Mouse (Mus musculus) liver, embryonic 15.5 days (tissue): ENCODE results near the gene Iqgap3. TPM values are rescaled to one million over a fixed set of nuclear protein-coding genes. Genes with fewer than 3 reads are reported as not detected.

Source experiments
- ATAC-seq: fragments of 200-750 bp; cut with Nextera tagmentation; 2 replicates; pipeline ENCODE4 v1.8.0; 2017; ENCODE audit warnings: moderate number of reproducible peaks, mild to moderate bottlenecking, moderate library complexity; ENCODE audit not compliant: insufficient read depth
- H3K27ac ChIP-seq: fragments of 300-500 bp; sonication (generic); replicated peaks from 2 replicates; pipeline ENCODE4 v1.5.1; 2015; ENCODE audit warnings: mild to moderate bottlenecking, inconsistent platforms
- H3K27me3 ChIP-seq: fragments of 300-500 bp; sonication (generic); 2 replicates; pipeline ENCODE4 v1.6.1; 2015; ENCODE audit warnings: mild to moderate bottlenecking, inconsistent platforms
- H3K36me3 ChIP-seq: fragments of 300-500 bp; sonication (generic); replicated peaks from 2 replicates; pipeline ENCODE4 v1.6.1; 2015; ENCODE audit warnings: moderate library complexity, mild to moderate bottlenecking, inconsistent platforms
- H3K4me1 ChIP-seq: fragments of 300-500 bp; sonication (generic); replicated peaks from 2 replicates; pipeline ENCODE4 v1.6.1; 2015; ENCODE audit warnings: inconsistent platforms
- H3K4me2 ChIP-seq: fragments of 300-500 bp; sonication (generic); 2 replicates; pipeline ENCODE4 v1.6.1; 2015; ENCODE audit warnings: moderate library complexity, mild to moderate bottlenecking, inconsistent platforms
- H3K4me3 ChIP-seq: fragments of 300-500 bp; sonication (generic); replicated peaks from 2 replicates; pipeline ENCODE4 v1.5.1; 2015; ENCODE audit warnings: mild to moderate bottlenecking, inconsistent platforms
- H3K9ac ChIP-seq: fragments of 300-500 bp; sonication (generic); 2 replicates; pipeline ENCODE4 v1.6.1; 2015; ENCODE audit warnings: moderate library complexity, mild to moderate bottlenecking, inconsistent platforms
- H3K9me3 ChIP-seq: fragments of 300-500 bp; sonication (generic); replicated peaks from 2 replicates; pipeline ENCODE4 v1.6.1; 2016; ENCODE audit warnings: inconsistent platforms
- WGBS: fragments of 180-500 bp; shearing (Covaris S2); methylation state at CpG from one replicate; pipeline ENCODE4 v1.1.7; 2015; ENCODE audit warnings: mixed read lengths; ENCODE audit not compliant: insufficient replicate concordance; 5-methylcytosine and 5-hydroxymethylcytosine counted together
- polyA plus RNA-seq: library from polyadenylated mRNA; unstranded; fragments of >200 nt; fragmentation: Nextera tagmentation; extraction: Ambion mirVana; gene quantifications from 2 replicates; pipeline ENCODE4 v1.2.1, GENCODE M21; 2015

The Iqgap3 gene
- polyA plus RNA-seq, 1 experiment from 2014 or later: 7.3 TPM

- Histone ChIP-seq H3K27ac (no peak overlapping the region), H3K27me3 (no peaks in the 10 kb centered on the region), H3K9me3 (no peaks in the 10 kb centered on the region), H3K4me1 (no peaks in the 10 kb centered on the region), H3K36me3 (peaks cover 69% of the 10 kb centered on the region), H3K4me2 (no peak overlapping the region), H3K9ac (no peak overlapping the region), H3K4me3 (no peak overlapping the region)
- no peak for ATAC-seq
- 62% methylated on average over 6 of the region's 6 CpGs for WGBS
Measured at GRCm38 (mm10) chr3:88097666-88098065, 15.9 kb downstream of the Iqgap3 start.

- no peak for ATAC-seq
- H3K4me3 ChIP-seq: no peak overlapping the region
- no peaks in the 10 kb centered on the region for H3K4me1 ChIP-seq
- H3K36me3 ChIP-seq: peaks cover 66% of the 10 kb centered on the region
- H3K9me3 ChIP-seq: no peaks in the 10 kb centered on the region
- WGBS: 59% methylated on average over 3 of the region's 3 CpGs
- no peaks in the 10 kb centered on the region for H3K27me3 ChIP-seq
- no peak overlapping the region for H3K4me2 ChIP-seq
- no peak overlapping the region for H3K27ac ChIP-seq
- H3K9ac ChIP-seq: no peak overlapping the region
Measured at GRCm38 (mm10) chr3:88100251-88100650, 18.5 kb downstream of the Iqgap3 start.

GRCm38 (mm10) chr3:88101736-88102135 lies 20.0 kb downstream of the Iqgap3 start:
- H3K27me3 ChIP-seq: no peaks in the 10 kb centered on the region
- H3K9me3 ChIP-seq: no peaks in the 10 kb centered on the region
- H3K27ac ChIP-seq: no peak overlapping the region
- ATAC-seq: no peak
- H3K4me3 ChIP-seq: no peak overlapping the region
- H3K9ac ChIP-seq: no peak overlapping the region
- H3K36me3 ChIP-seq: peaks cover 71% of the 10 kb centered on the region
- H3K4me2 ChIP-seq: no peak overlapping the region
- 74% methylated on average over 7 of the region's 7 CpGs for WGBS
- no peaks in the 10 kb centered on the region for H3K4me1 ChIP-seq

GRCm38 (mm10) chr3:88102196-88102595 lies 20.4 kb downstream of the Iqgap3 start:
- Histone ChIP-seq H3K9ac (no peak overlapping the region), H3K4me2 (no peak overlapping the region), H3K27me3 (no peaks in the 10 kb centered on the region), H3K4me1 (no peaks in the 10 kb centered on the region), H3K36me3 (peaks cover 70% of the 10 kb centered on the region), H3K4me3 (no peak overlapping the region), H3K27ac (0 out of 2 replicates have a peak overlapping the region, but pooled peaks have one; percentile 14), H3K9me3 (no peaks in the 10 kb centered on the region)
- no peak for ATAC-seq
- 65% methylated on average over 6 of the region's 6 CpGs for WGBS

- Histone ChIP-seq H3K27me3 (no peaks in the 10 kb centered on the region), H3K4me1 (no peaks in the 10 kb centered on the region), H3K9ac (no peak overlapping the region), H3K9me3 (no peaks in the 10 kb centered on the region), H3K4me3 (no peak overlapping the region), H3K36me3 (peaks cover 73% of the 10 kb centered on the region), H3K27ac (peak overlapping the region; percentile 14; the same call in 1 of the 2 replicates), H3K4me2 (no peak overlapping the region)
- peak; percentile 43; the same call in 1 of the 2 replicates for ATAC-seq
- 54% methylated on average over 6 of the region's 6 CpGs for WGBS
Measured at GRCm38 (mm10) chr3:88102611-88103010, 20.8 kb downstream of the Iqgap3 start.

- Histone ChIP-seq H3K9ac (no peak overlapping the region), H3K9me3 (no peaks in the 10 kb centered on the region), H3K4me2 (no peak overlapping the region), H3K36me3 (peaks cover 77% of the 10 kb centered on the region), H3K4me3 (no peak overlapping the region), H3K27me3 (no peaks in the 10 kb centered on the region), H3K27ac (no peak overlapping the region), H3K4me1 (no peaks in the 10 kb centered on the region)
- no peak for ATAC-seq
- WGBS: 83% methylated on average over 4 of the region's 4 CpGs
Measured at GRCm38 (mm10) chr3:88106126-88106525, 24.4 kb downstream of the Iqgap3 start.

- Histone ChIP-seq H3K4me3 (no peak overlapping the region), H3K4me2 (no peak overlapping the region), H3K4me1 (no peaks in the 10 kb centered on the region), H3K36me3 (peaks cover 84% of the 10 kb centered on the region), H3K27me3 (no peaks in the 10 kb centered on the region), H3K9me3 (no peaks in the 10 kb centered on the region), H3K9ac (no peak overlapping the region), H3K27ac (no peak overlapping the region)
- no peak for ATAC-seq
- 87% methylated on average over 6 of the region's 6 CpGs for WGBS
Measured at GRCm38 (mm10) chr3:88109126-88109525, 27.4 kb downstream of the Iqgap3 start.

GRCm38 (mm10) chr3:88114396-88114795 lies 32.6 kb downstream of the Iqgap3 start:
- no peak overlapping the region for H3K4me3 ChIP-seq
- H3K27me3 ChIP-seq: no peaks in the 10 kb centered on the region
- no peak overlapping the region for H3K9ac ChIP-seq
- H3K27ac ChIP-seq: no peak overlapping the region
- 84% methylated on average over 12 of the region's 12 CpGs for WGBS
- H3K4me2 ChIP-seq: no peak overlapping the region
- ATAC-seq: no peak
- no peaks in the 10 kb centered on the region for H3K9me3 ChIP-seq
- peaks cover 85% of the 10 kb centered on the region for H3K36me3 ChIP-seq
- no peaks in the 10 kb centered on the region for H3K4me1 ChIP-seq

GRCm38 (mm10) chr3:88120117-88120651 lies 38.4 kb downstream of the Iqgap3 start:
- Histone ChIP-seq H3K4me2 (no peak overlapping the region), H3K9me3 (no peaks in the 10 kb centered on the region), H3K9ac (no peak overlapping the region), H3K4me3 (no peak overlapping the region), H3K36me3 (peaks cover 46% of the 10 kb centered on the region), H3K27ac (no peak overlapping the region), H3K4me1 (no peaks in the 10 kb centered on the region), H3K27me3 (no peaks in the 10 kb centered on the region)
- WGBS: 78% methylated on average over 19 of the region's 19 CpGs
- ATAC-seq: peak; percentile 18; the same call in 1 of the 2 replicates

GRCm38 (mm10) chr3:88121164-88122131 lies 39.7 kb downstream of the Iqgap3 start:
- Histone ChIP-seq H3K4me3 (no peak overlapping the region), H3K9ac (no peak overlapping the region), H3K27me3 (no peaks in the 10 kb centered on the region), H3K4me2 (no peak overlapping the region), H3K27ac (no peak overlapping the region), H3K4me1 (no peaks in the 10 kb centered on the region), H3K9me3 (no peaks in the 10 kb centered on the region), H3K36me3 (peaks cover 35% of the 10 kb centered on the region)
- no peak for ATAC-seq
- 66% methylated on average over 14 of the region's 14 CpGs for WGBS

- Histone ChIP-seq H3K27ac (no peak overlapping the region), H3K4me2 (no peak overlapping the region), H3K27me3 (no peaks in the 10 kb centered on the region), H3K4me3 (no peak overlapping the region), H3K36me3 (0 out of 2 replicates have a peak, but pooled peaks cover 4% of the 10 kb centered on the region), H3K9ac (no peak overlapping the region), H3K4me1 (no peaks in the 10 kb centered on the region), H3K9me3 (no peaks in the 10 kb centered on the region)
- WGBS: 28% methylated on average over 4 of the region's 4 CpGs
- no peak for ATAC-seq
Measured at GRCm38 (mm10) chr3:88125195-88125594, 43.4 kb downstream of the Iqgap3 start.
